Mouse (Mus musculus): ENCODE measurements at regions not wholly inside any gene's neighbourhood (a gene's known extent, or its start where the extent isn't known, plus 50 kb on each side); places are given as distances from the start of the nearest gene placed in this dataset.
"Not testable (repeated sequence)": the region's sequence is repeated elsewhere in the genome, so short reads cannot be mapped to it uniquely, and the experiment has no call there.

- Histone ChIP-seq H3K27me3 (no peaks in the 10 kb centered on the region), H3K9me3 (no peaks in the 10 kb centered on the region), H3K4me3 (no peak overlapping the region), H3K4me2 (replicated peaks) (no peak overlapping the region), H3K36me3 (no peaks in the 10 kb centered on the region), H3K9ac (no peak overlapping the region), H3K27ac (no peak overlapping the region), H3K4me1 (no peaks in the 10 kb centered on the region)
- 79% methylated on average over 7 of the region's 7 CpGs for WGBS
- ATAC-seq (ENCODE audit: insufficient number of reproducible peaks, insufficient read depth, low FRiP score, low TSS enrichment) = no peak
Observed at GRCm38 (mm10) chr6:22459440-22460016, 103.5 kb upstream of the Fam3c start.

GRCm38 (mm10) chr6:22452203-22452602 lies 96.2 kb upstream of the Fam3c start:
- Histone ChIP-seq H3K4me1 (no peaks in the 10 kb centered on the region), H3K27ac (no peak overlapping the region), H3K9me3 (no peaks in the 10 kb centered on the region), H3K9ac (no peak overlapping the region), H3K27me3 (no peaks in the 10 kb centered on the region), H3K4me3 (no peak overlapping the region), H3K4me2 (replicated peaks) (no peak overlapping the region), H3K36me3 (no peaks in the 10 kb centered on the region)
- 80% methylated on average over 2 of the region's 2 CpGs for WGBS
- ATAC-seq (ENCODE audit: insufficient number of reproducible peaks, insufficient read depth, low FRiP score, low TSS enrichment) = no peak

- Histone ChIP-seq H3K9ac (no peak overlapping the region), H3K36me3 (no peaks in the 10 kb centered on the region), H3K27ac (no peak overlapping the region), H3K4me2 (replicated peaks) (no peak overlapping the region), H3K4me1 (no peaks in the 10 kb centered on the region), H3K9me3 (no peaks in the 10 kb centered on the region), H3K4me3 (no peak overlapping the region), H3K27me3 (no peaks in the 10 kb centered on the region)
- ATAC-seq (ENCODE audit: insufficient number of reproducible peaks, insufficient read depth, low FRiP score, low TSS enrichment) = no peak
Observed at GRCm38 (mm10) chr6:22450501-22450900, 94.5 kb upstream of the Fam3c start.

- H3K4me3 ChIP-seq = no peak overlapping the region
- peaks cover under 1% of the 10 kb centered on the region; the same call in 1 of the 2 replicates for H3K4me1 ChIP-seq
- no peak for ATAC-seq (ENCODE audit: insufficient number of reproducible peaks, insufficient read depth, low FRiP score, low TSS enrichment)
- H3K36me3 ChIP-seq = no peaks in the 10 kb centered on the region
- no peaks in the 10 kb centered on the region for H3K9me3 ChIP-seq
- H3K4me2 ChIP-seq (replicated peaks) = no peak overlapping the region
- no peak overlapping the region for H3K27ac ChIP-seq
- no peak overlapping the region for H3K9ac ChIP-seq
- H3K27me3 ChIP-seq = no peaks in the 10 kb centered on the region
- 91% methylated on average over 9 of the region's 9 CpGs for WGBS
Observed at GRCm38 (mm10) chr6:22448906-22449305, 92.9 kb upstream of the Fam3c start.

- Histone ChIP-seq H3K9me3 (no peaks in the 10 kb centered on the region), H3K27me3 (no peaks in the 10 kb centered on the region), H3K4me1 (peaks cover 8% of the 10 kb centered on the region), H3K4me2 (replicated peaks) (no peak overlapping the region), H3K27ac (no peak overlapping the region), H3K4me3 (no peak overlapping the region), H3K9ac (no peak overlapping the region), H3K36me3 (no peaks in the 10 kb centered on the region)
- ATAC-seq (ENCODE audit: insufficient number of reproducible peaks, insufficient read depth, low FRiP score, low TSS enrichment) = no peak
- 64% methylated on average over 2 of the region's 2 CpGs for WGBS
Observed at GRCm38 (mm10) chr6:22447636-22448035, 91.6 kb upstream of the Fam3c start.

GRCm38 (mm10) chr6:22446621-22447310 lies 90.7 kb upstream of the Fam3c start:
- WGBS = 78% methylated on average over 15 of the region's 15 CpGs

GRCm38 (mm10) chr6:22444856-22445255 lies 88.8 kb upstream of the Fam3c start:
- H3K9me3 ChIP-seq; H3K4me2 ChIP-seq (replicated peaks); ATAC-seq (ENCODE audit: insufficient number of reproducible peaks, insufficient read depth, low FRiP score, low TSS enrichment); H3K9ac ChIP-seq; H3K27me3 ChIP-seq; H3K4me1 ChIP-seq; H3K36me3 ChIP-seq; H3K4me3 ChIP-seq; H3K27ac ChIP-seq: not testable (repeated sequence)
- whole genome bisulfite sequencing = 89% methylated on average over 6 of the region's 6 CpGs

More at GRCm38 (mm10) chr6:22446621-22447310, 90.7 kb upstream of the Fam3c start:
- no peak overlapping the region for H3K4me3 ChIP-seq
- no peak for ATAC-seq (ENCODE audit: insufficient number of reproducible peaks, insufficient read depth, low FRiP score, low TSS enrichment)
- peaks cover 8% of the 10 kb centered on the region for H3K4me1 ChIP-seq
- H3K9ac ChIP-seq = no peak overlapping the region
- H3K36me3 ChIP-seq = no peaks in the 10 kb centered on the region
- no peak overlapping the region for H3K27ac ChIP-seq
- no peak overlapping the region for H3K4me2 ChIP-seq (replicated peaks)
- no peaks in the 10 kb centered on the region for H3K9me3 ChIP-seq
- no peaks in the 10 kb centered on the region for H3K27me3 ChIP-seq

GRCm38 (mm10) chr6:22444220-22444619 lies 88.2 kb upstream of the Fam3c start:
- Histone ChIP-seq H3K9ac (no peak overlapping the region), H3K27ac (no peak overlapping the region), H3K4me3 (no peak overlapping the region), H3K27me3 (no peaks in the 10 kb centered on the region), H3K36me3 (no peaks in the 10 kb centered on the region), H3K4me1 (peaks cover 8% of the 10 kb centered on the region), H3K4me2 (replicated peaks) (no peak overlapping the region), H3K9me3 (no peaks in the 10 kb centered on the region)
- 82% methylated on average over 12 of the region's 12 CpGs for WGBS
- ATAC-seq (ENCODE audit: insufficient number of reproducible peaks, insufficient read depth, low FRiP score, low TSS enrichment) = no peak

- WGBS = 22% methylated on average over 8 of the region's 8 CpGs
- Histone ChIP-seq H3K36me3 (no peaks in the 10 kb centered on the region), H3K4me1 (peaks cover 8% of the 10 kb centered on the region), H3K4me2 (replicated peaks) (no peak overlapping the region), H3K4me3 (no peak overlapping the region), H3K9ac (no peak overlapping the region), H3K9me3 (no peaks in the 10 kb centered on the region), H3K27ac (no peak overlapping the region), H3K27me3 (no peaks in the 10 kb centered on the region)
- peak; percentile 65 for ATAC-seq (ENCODE audit: insufficient number of reproducible peaks, insufficient read depth, low FRiP score, low TSS enrichment)
Observed at GRCm38 (mm10) chr6:22443573-22443972, 87.5 kb upstream of the Fam3c start.

- Histone ChIP-seq H3K9ac (no peak overlapping the region), H3K36me3 (no peaks in the 10 kb centered on the region), H3K4me2 (replicated peaks) (no peak overlapping the region), H3K27ac (no peak overlapping the region), H3K9me3 (no peaks in the 10 kb centered on the region), H3K4me3 (no peak overlapping the region), H3K27me3 (no peaks in the 10 kb centered on the region), H3K4me1 (peaks cover 8% of the 10 kb centered on the region)
- WGBS = 71% methylated on average over 3 of the region's 3 CpGs
- ATAC-seq (ENCODE audit: insufficient number of reproducible peaks, insufficient read depth, low FRiP score, low TSS enrichment) = no peak
Observed at GRCm38 (mm10) chr6:22443170-22443569, 87.1 kb upstream of the Fam3c start.

- ATAC-seq (ENCODE audit: insufficient number of reproducible peaks, insufficient read depth, low FRiP score, low TSS enrichment) = no peak
- Histone ChIP-seq H3K4me3 (no peak overlapping the region), H3K9me3 (no peaks in the 10 kb centered on the region), H3K36me3 (no peaks in the 10 kb centered on the region), H3K27ac (no peak overlapping the region), H3K27me3 (no peaks in the 10 kb centered on the region), H3K4me1 (peaks cover 8% of the 10 kb centered on the region), H3K9ac (no peak overlapping the region), H3K4me2 (replicated peaks) (no peak overlapping the region)
- WGBS = 84% methylated on average over 8 of the region's 8 CpGs
Observed at GRCm38 (mm10) chr6:22442591-22442990, 86.5 kb upstream of the Fam3c start.

- no peak for ATAC-seq (ENCODE audit: insufficient number of reproducible peaks, insufficient read depth, low FRiP score, low TSS enrichment)
Observed at GRCm38 (mm10) chr6:22439871-22440270, 83.8 kb upstream of the Fam3c start.

More at GRCm38 (mm10) chr6:22439871-22440270, 83.8 kb upstream of the Fam3c start:
- H3K4me1 ChIP-seq = peaks cover 8% of the 10 kb centered on the region
- WGBS = 72% methylated on average over 9 of the region's 9 CpGs
- no peaks in the 10 kb centered on the region for H3K36me3 ChIP-seq
- no peak overlapping the region for H3K4me3 ChIP-seq
- no peak overlapping the region for H3K27ac ChIP-seq
- no peaks in the 10 kb centered on the region for H3K27me3 ChIP-seq
- no peak overlapping the region for H3K9ac ChIP-seq
- H3K9me3 ChIP-seq = no peaks in the 10 kb centered on the region
- H3K4me2 ChIP-seq (replicated peaks) = no peak overlapping the region

Measured in embryonic facial prominence, embryonic 12.5 days (tissue).